Mouse (Mus musculus): ENCODE results near the gene Glt6d1. TPM values are rescaled to one million over a fixed set of nuclear protein-coding genes. Genes with fewer than 3 reads are reported as not detected.

The Glt6d1 gene
- polyA plus RNA-seq, 2 experiments = not detected

GRCm38 (mm10) chr2:25797635-25798034 is 18.0 kb downstream of the Glt6d1 start:
- no peaks in the 10 kb centered on the region for H3K27me3 ChIP-seq (ENCODE audit: control insufficient read depth, insufficient read depth, low read length)
- H3K4me2 ChIP-seq (replicated peaks; ENCODE audit: low read depth, low read length, severe bottlenecking) = no peak overlapping the region
- WGBS = 28% methylated on average over 2 of the region's 2 CpGs
- DNase-seq (ENCODE audit: low spot score) (no peak), ATAC-seq (ENCODE audit: low FRiP score, low read depth) (no peak)
- no peak for TF ChIP-seq POLR2A (IDR thresholded peaks at IDR 0.05; ENCODE audit: borderline replicate concordance, extremely low read depth, insufficient read depth, insufficient read length)
- no peak overlapping the region for H3K9ac ChIP-seq (ENCODE audit: low read depth, low read length, severe bottlenecking)
- no peaks in the 10 kb centered on the region for H3K4me1 ChIP-seq (ENCODE audit: control insufficient read depth, insufficient read depth, low read length)
- H3K4me3 ChIP-seq (replicated peaks; ENCODE audit: low read length) = no peak overlapping the region
- no peaks in the 10 kb centered on the region for H3K9me3 ChIP-seq (ENCODE audit: control insufficient read depth, low read length)
- no peak overlapping the region for H3K27ac ChIP-seq (replicated peaks; ENCODE audit: low read depth, low read length)
- no peaks in the 10 kb centered on the region for H3K36me3 ChIP-seq (ENCODE audit: control insufficient read depth, insufficient read depth, low read length)

- H3K4me2 ChIP-seq (replicated peaks; ENCODE audit: low read depth, low read length, severe bottlenecking) = no peak overlapping the region
- H3K9me3 ChIP-seq (ENCODE audit: control insufficient read depth, low read length) = no peaks in the 10 kb centered on the region
- H3K27ac ChIP-seq (replicated peaks; ENCODE audit: low read depth, low read length) = no peak overlapping the region
- no peaks in the 10 kb centered on the region for H3K36me3 ChIP-seq (ENCODE audit: control insufficient read depth, insufficient read depth, low read length)
- WGBS = 86% methylated on average over 3 of the region's 3 CpGs
- no peak for TF ChIP-seq POLR2A (IDR thresholded peaks at IDR 0.05; ENCODE audit: borderline replicate concordance, extremely low read depth, insufficient read depth, insufficient read length)
- ATAC-seq (ENCODE audit: low FRiP score, low read depth) = no peak
- H3K4me3 ChIP-seq (replicated peaks; ENCODE audit: low read length) = no peak overlapping the region
- H3K9ac ChIP-seq (ENCODE audit: low read depth, low read length, severe bottlenecking) = no peak overlapping the region
- no peaks in the 10 kb centered on the region for H3K27me3 ChIP-seq (ENCODE audit: control insufficient read depth, insufficient read depth, low read length)
- H3K4me1 ChIP-seq (ENCODE audit: control insufficient read depth, insufficient read depth, low read length) = no peaks in the 10 kb centered on the region
- DNase-seq (ENCODE audit: low spot score) = no peak
Measured at GRCm38 (mm10) chr2:25789092-25789491, 26.6 kb downstream of the Glt6d1 start.

DNA sequence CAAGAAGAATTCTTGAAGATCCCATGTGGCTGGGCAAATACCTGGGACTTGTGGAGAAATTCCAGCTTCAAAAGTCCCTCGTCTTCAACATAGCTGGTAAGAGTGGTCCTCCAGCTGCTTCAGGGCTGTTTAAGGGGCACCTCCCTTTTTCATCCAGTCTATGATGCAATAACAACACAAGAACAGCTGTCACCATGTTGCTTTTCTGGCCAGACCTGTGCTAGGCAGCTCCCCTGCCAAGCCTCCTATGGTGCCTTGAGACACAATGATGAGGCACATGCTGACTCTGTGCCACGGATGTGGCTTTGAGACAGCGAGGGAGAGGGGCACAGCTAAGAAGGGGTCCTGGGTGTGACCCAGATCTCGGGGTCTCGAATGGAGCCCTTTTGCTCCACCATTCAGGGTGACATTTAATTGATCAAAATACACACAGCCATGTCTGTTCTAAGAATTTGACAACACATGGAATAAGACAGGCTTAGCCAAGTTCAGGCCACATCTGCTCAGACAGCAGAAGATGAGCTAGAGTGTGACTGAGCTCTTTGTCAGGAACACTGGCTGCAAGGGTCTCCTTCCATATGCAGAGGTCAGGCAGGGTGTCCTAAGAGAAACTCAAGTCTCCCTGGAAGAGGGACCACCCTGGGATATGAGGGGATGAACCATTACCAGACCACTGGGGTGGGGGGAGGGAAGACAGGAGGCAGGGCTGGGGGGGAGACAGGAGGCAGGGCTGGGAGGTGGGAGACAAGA is 29.9 kb downstream of the Glt6d1 start:
- Histone ChIP-seq H3K36me3 (ENCODE audit: control insufficient read depth, insufficient read depth, low read length) (no peaks in the 10 kb centered on the region), H3K4me2 (replicated peaks; ENCODE audit: low read depth, low read length, severe bottlenecking) (no peak overlapping the region), H3K9me3 (ENCODE audit: control insufficient read depth, low read length) (no peaks in the 10 kb centered on the region), H3K4me3 (replicated peaks; ENCODE audit: low read length) (no peak overlapping the region), H3K27ac (replicated peaks; ENCODE audit: low read depth, low read length) (no peak overlapping the region), H3K9ac (ENCODE audit: low read depth, low read length, severe bottlenecking) (no peak overlapping the region), H3K27me3 (ENCODE audit: control insufficient read depth, insufficient read depth, low read length) (no peaks in the 10 kb centered on the region), H3K4me1 (ENCODE audit: control insufficient read depth, insufficient read depth, low read length) (no peaks in the 10 kb centered on the region)
- TF ChIP-seq POLR2A (IDR thresholded peaks at IDR 0.05; ENCODE audit: borderline replicate concordance, extremely low read depth, insufficient read depth, insufficient read length) = no peak
- ATAC-seq (ENCODE audit: low FRiP score, low read depth) = no peak
- DNase-seq (ENCODE audit: low spot score) = no peak
- WGBS = 67% methylated on average over 5 of the region's 5 CpGs

GRCm38 (mm10) chr2:25781957-25782356 is 33.7 kb downstream of the Glt6d1 start, which contains the start of gene Gm13539:
Gm13539 (plus strand) TSS chr2:25782257.
- H3K4me2 ChIP-seq (replicated peaks; ENCODE audit: low read depth, low read length, severe bottlenecking) = no peak within 1 kb of the TSS
- WGBS = 78% methylated on average over 3 of the region's 3 CpGs
- no peaks in the 10 kb centered on the region for H3K9me3 ChIP-seq (ENCODE audit: control insufficient read depth, low read length)
- H3K36me3 ChIP-seq (ENCODE audit: control insufficient read depth, insufficient read depth, low read length) = no peaks in the 10 kb centered on the region
- no peak for DNase-seq (ENCODE audit: low spot score)
- TF ChIP-seq POLR2A (IDR thresholded peaks at IDR 0.05; ENCODE audit: borderline replicate concordance, extremely low read depth, insufficient read depth, insufficient read length) = no peak
- no peak for ATAC-seq (ENCODE audit: low FRiP score, low read depth)
- H3K4me1 ChIP-seq (ENCODE audit: control insufficient read depth, insufficient read depth, low read length) = no peaks in the 10 kb centered on the region
- no peak within 1 kb of the TSS for H3K4me3 ChIP-seq (replicated peaks; ENCODE audit: low read length)
- no peaks in the 10 kb centered on the region for H3K27me3 ChIP-seq (ENCODE audit: control insufficient read depth, insufficient read depth, low read length)
- no peak within 1 kb of the TSS for H3K27ac ChIP-seq (replicated peaks; ENCODE audit: low read depth, low read length)
- H3K9ac ChIP-seq (ENCODE audit: low read depth, low read length, severe bottlenecking) = no peak within 1 kb of the TSS

DNA sequence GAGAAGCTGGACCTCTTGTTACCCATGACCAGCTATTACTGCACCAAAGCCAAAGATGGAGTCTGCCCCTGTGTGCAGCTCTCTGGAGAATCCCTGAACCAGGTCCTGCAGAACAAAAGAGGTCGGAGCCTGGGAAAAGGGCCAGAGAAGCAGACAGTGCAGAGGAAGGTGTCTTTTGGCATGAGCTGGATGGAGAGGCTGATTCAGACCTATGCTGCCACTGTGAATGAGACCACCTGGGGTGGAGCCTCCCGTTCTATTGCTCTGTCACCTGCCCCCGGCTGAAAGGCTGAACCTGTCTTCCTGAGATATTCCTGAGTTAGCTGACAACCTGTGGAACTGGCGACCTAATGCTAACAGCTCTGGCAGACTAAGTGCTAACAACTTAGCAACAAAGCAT is 34.7 kb downstream of the Glt6d1 start:
- Histone ChIP-seq H3K27me3 (ENCODE audit: control insufficient read depth, insufficient read depth, low read length) (no peaks in the 10 kb centered on the region), H3K4me3 (replicated peaks; ENCODE audit: low read length) (no peak overlapping the region), H3K9me3 (ENCODE audit: control insufficient read depth, low read length) (no peaks in the 10 kb centered on the region), H3K9ac (ENCODE audit: low read depth, low read length, severe bottlenecking) (no peak overlapping the region), H3K4me1 (ENCODE audit: control insufficient read depth, insufficient read depth, low read length) (no peaks in the 10 kb centered on the region), H3K4me2 (replicated peaks; ENCODE audit: low read depth, low read length, severe bottlenecking) (no peak overlapping the region), H3K27ac (replicated peaks; ENCODE audit: low read depth, low read length) (no peak overlapping the region), H3K36me3 (ENCODE audit: control insufficient read depth, insufficient read depth, low read length) (no peaks in the 10 kb centered on the region)
- TF ChIP-seq POLR2A (IDR thresholded peaks at IDR 0.05; ENCODE audit: borderline replicate concordance, extremely low read depth, insufficient read depth, insufficient read length) = no peak
- 19% methylated on average over 4 of the region's 4 CpGs for WGBS
- DNase-seq (ENCODE audit: low spot score) = no peak
- ATAC-seq (ENCODE audit: low FRiP score, low read depth) = no peak
